Comparison of ENCODE assay signal across 12 mouse cellular contexts in genomic region chr8:128263251-128263947, GRCm38 (mm10).
DNase-seq lines count a peak whose midpoint lies in the region; ATAC-seq lines count a peak whose summit lies in the region.
"Had no signal": no experiment of that assay in that cellular context is flagged by ENCODE, and none has a peak within 500 bp of the region (broad histone marks: within the 10 kb centered on the region; RNA-seq: fewer than 3 reads in every experiment).

No protein-coding gene starts in this region.

- no peak overlapping the region for H3K4me2 ChIP-seq in intestine, embryonic 16.5 days (ENCODE audit: low read depth, low read length)
- H3K4me2 ChIP-seq in midbrain, embryonic 11.5 days: no peak overlapping the region
- H3K4me2 ChIP-seq: liver, embryonic 12.5 days had no signal

- no peak overlapping the region for H3K4me3 ChIP-seq in intestine, embryonic 16.5 days (ENCODE audit: low read length)
- no peak overlapping the region for H3K4me3 ChIP-seq in midbrain, embryonic 11.5 days (ENCODE audit: low read depth, low read length)
- H3K4me3 ChIP-seq: liver, embryonic 12.5 days had no signal

- no peaks in the 10 kb centered on the region for H3K27me3 ChIP-seq in intestine, embryonic 16.5 days (replicated peaks; ENCODE audit: control insufficient read depth, insufficient read depth, low read length)
- H3K27me3 ChIP-seq in midbrain, embryonic 11.5 days (ENCODE audit: control insufficient read depth, insufficient read depth, low read length): no peaks in the 10 kb centered on the region
- H3K27me3 ChIP-seq: liver, embryonic 12.5 days had no signal

- peak; percentile 38 to 42 for DNase-seq in cerebellum, postnatal 10 days
- DNase-seq in cerebellum, adult 9-10 months: no peak
- peak; percentile 69 for DNase-seq in embryo, embryonic 10.5 days (ENCODE audit: low spot score)
- DNase-seq in midbrain, embryonic 11.5 days (ENCODE audit: low spot score, missing footprints): peak; percentile 86
- no peak for DNase-seq in gastrocnemius, adult 8-10 months (ENCODE audit: low spot score in 2 of 2)
- DNase-seq in heart, postnatal 14 days: no peak
- DNase-seq in adrenal gland, adult 18-20 months (ENCODE audit: low spot score in 2 of 2): no peak
- DNase-seq: gastrocnemius, postnatal 10 days; heart, postnatal 36 days; layer of hippocampus, postnatal 36 days had no signal

- peak; percentile 87 for ATAC-seq in intestine, embryonic 16.5 days
- peak; percentile 85 for ATAC-seq in midbrain, embryonic 11.5 days (ENCODE audit: low FRiP score)
- ATAC-seq: liver, embryonic 12.5 days had no signal

- H3K9ac ChIP-seq in intestine, embryonic 16.5 days (ENCODE audit: low read depth, low read length): no peak overlapping the region
- no peak overlapping the region for H3K9ac ChIP-seq in midbrain, embryonic 11.5 days (ENCODE audit: low read length)
- H3K9ac ChIP-seq: liver, embryonic 12.5 days had no signal

- peaks cover 8% of the 10 kb centered on the region for H3K4me1 ChIP-seq in intestine, embryonic 16.5 days (ENCODE audit: control insufficient read depth, insufficient read depth, low read length)
- peaks cover 10% of the 10 kb centered on the region; the same call in 1 of the 2 replicates for H3K4me1 ChIP-seq in midbrain, embryonic 11.5 days (ENCODE audit: control insufficient read depth, insufficient read depth, low read length)
- H3K4me1 ChIP-seq: liver, embryonic 12.5 days had no signal

- H3K27ac ChIP-seq in intestine, embryonic 16.5 days (ENCODE audit: low read length): no peak overlapping the region
- no peak overlapping the region for H3K27ac ChIP-seq in midbrain, embryonic 11.5 days (ENCODE audit: low read depth, low read length)
- H3K27ac ChIP-seq: liver, embryonic 12.5 days had no signal

- intact Hi-C loops in heart, postnatal 14 days (cut with DNase I): no loop called here

- no peaks in the 10 kb centered on the region for H3K36me3 ChIP-seq in intestine, embryonic 16.5 days (ENCODE audit: control insufficient read depth, insufficient read depth, low read length)
- H3K36me3 ChIP-seq in midbrain, embryonic 11.5 days (ENCODE audit: control insufficient read depth, insufficient read depth, low read length): no peaks in the 10 kb centered on the region
- H3K36me3 ChIP-seq: liver, embryonic 12.5 days had no signal

- H3K9me3 ChIP-seq in intestine, embryonic 16.5 days (ENCODE audit: control insufficient read depth, low read length): no peaks in the 10 kb centered on the region
- no peaks in the 10 kb centered on the region for H3K9me3 ChIP-seq in midbrain, embryonic 11.5 days (ENCODE audit: control insufficient read depth, low read length)
- H3K9me3 ChIP-seq: liver, embryonic 12.5 days had no signal

- WGBS in intestine, embryonic 16.5 days: 35% methylated on average over 9 of the region's 9 CpGs
- WGBS in midbrain, embryonic 11.5 days: 40% methylated on average over 9 of the region's 9 CpGs

Comparison
In these comparisons a context has a peak if more than half of its experiments do, and no peak if none do; other contexts are left out.
1. DNase-seq: peak in cerebellum, postnatal 10 days (2 of 2), embryo, embryonic 10.5 days (single experiment) and midbrain, embryonic 11.5 days (single experiment); none in cerebellum, adult 9-10 months (single experiment), gastrocnemius, adult 8-10 months (0 of 2), heart, postnatal 14 days (0 of 2) and adrenal gland, adult 18-20 months (0 of 2).